Mouse (Mus musculus) MEL (cell line): ENCODE results near the gene Hdac4. TPM values are rescaled to one million over a fixed set of nuclear protein-coding genes. Genes with fewer than 3 reads are reported as not detected.

Experiments
- DNase-seq: peaks from one replicate; pipeline ENCODE4 v3.0.0; 2011; ENCODE audit warnings: low read depth, low spot score
- H3K27ac ChIP-seq: 2 replicates; pipeline ENCODE4 v1.5.1; 2012; ENCODE audit warnings: low read depth, mild to moderate bottlenecking, control low read depth, low read length, moderate library complexity; ENCODE audit not compliant: control insufficient read depth
- H3K27me3 ChIP-seq, 2 experiments: fragments of 150-350 bp in 1 of 2; sonication (generic) in 1 of 2; 2 replicates each; pipeline ENCODE4 v1.6.1; 2012; ENCODE audit warnings: low read length in 2 of 2, mild to moderate bottlenecking in 2 of 2, improper control_type of control experiment in 1 of 2, moderate library complexity in 1 of 2; ENCODE audit not compliant: insufficient read depth in 2 of 2, control insufficient read depth in 1 of 2
- H3K36me3 ChIP-seq, 2 experiments: 2 replicates each; pipeline ENCODE4 v1.6.1; 2012 to 2014; ENCODE audit warnings: low read length in 2 of 2, improper control_type of control experiment in 1 of 2, inconsistent platforms in 1 of 2, mild to moderate bottlenecking in 1 of 2; ENCODE audit not compliant: insufficient read depth in 2 of 2, control insufficient read depth in 1 of 2
- H3K4me1 ChIP-seq, 2 experiments: fragments of 150-350 bp in 1 of 2; sonication (generic) in 1 of 2; 2 replicates each; pipeline ENCODE4 v1.6.1; 2012; ENCODE audit warnings: low read length in 2 of 2, improper control_type of control experiment in 1 of 2, mild to moderate bottlenecking in 1 of 2; ENCODE audit not compliant: insufficient read depth in 2 of 2, control insufficient read depth in 1 of 2
- H3K4me3 ChIP-seq, 2 experiments: fragments of 150-350 bp in 1 of 2; sonication (generic) in 1 of 2; 2 replicates each; pipeline ENCODE4 v1.5.1; 2012; ENCODE audit warnings: low read depth in 2 of 2, low read length in 2 of 2, mild to moderate bottlenecking in 2 of 2, moderate library complexity in 2 of 2, control low read depth in 1 of 2, improper control_type of control experiment in 1 of 2; ENCODE audit not compliant: control insufficient read depth in 1 of 2, insufficient read depth in 1 of 2
- H3K79me2 ChIP-seq: 2 replicates; pipeline ENCODE4 v1.6.1; 2012; ENCODE audit warnings: mild to moderate bottlenecking, low read length, moderate library complexity; ENCODE audit not compliant: control insufficient read depth, poor library complexity, insufficient read depth
- H3K9ac ChIP-seq: 2 replicates; pipeline ENCODE4 v1.6.1; 2012; ENCODE audit warnings: low read depth, mild to moderate bottlenecking, control low read depth, low read length, moderate library complexity; ENCODE audit not compliant: control insufficient read depth, poor library complexity, severe bottlenecking
- H3K9me3 ChIP-seq: fragments of 150-350 bp; sonication (generic); replicated peaks from 2 replicates; pipeline ENCODE4 v1.6.1; 2012; ENCODE audit warnings: mild to moderate bottlenecking, low read length, improper control_type of control experiment, moderate library complexity; ENCODE audit not compliant: insufficient read depth
- BHLHE40 ChIP-seq: IDR thresholded peaks from 2 replicates; pipeline ENCODE4 v1.6.1; 2012; ENCODE audit warnings: low read depth, mild to moderate bottlenecking, inconsistent platforms, low read length, improper control_type of control experiment, borderline replicate concordance
- CHD1 ChIP-seq: IDR thresholded peaks from 2 replicates; pipeline ENCODE4 v1.6.1; 2012; ENCODE audit warnings: low read depth, mild to moderate bottlenecking, inconsistent platforms, low read length, improper control_type of control experiment
- CTCF ChIP-seq, 3 experiments: IDR thresholded peaks in 2 of 3; conservative IDR thresholded peaks in 1 of 3; 2 replicates each; pipeline ENCODE4 v1.5.1; 2011 to 2012; ENCODE audit warnings: low read length in 3 of 3, low read depth in 2 of 3, mild to moderate bottlenecking in 2 of 3, improper control_type of control experiment in 1 of 3, inconsistent platforms in 1 of 3, mixed read lengths in 1 of 3, moderate library complexity in 1 of 3; ENCODE audit not compliant: control insufficient read depth in 1 of 3, insufficient read depth in 1 of 3, poor library complexity in 1 of 3, severe bottlenecking in 1 of 3
- E2F4 ChIP-seq: IDR thresholded peaks from 2 replicates; pipeline ENCODE4 v1.6.1; 2011; ENCODE audit warnings: low read depth, low read length, improper control_type of control experiment, borderline replicate concordance
- ELF1 ChIP-seq: IDR thresholded peaks from 2 replicates; pipeline ENCODE4 v1.6.1; 2014; ENCODE audit warnings: low read depth, mild to moderate bottlenecking, inconsistent platforms, low read length, improper control_type of control experiment, moderate library complexity
- EP300 ChIP-seq, 2 experiments: IDR thresholded peaks; 2 replicates each; pipeline ENCODE4 v1.6.1; 2011; ENCODE audit warnings: improper control_type of control experiment in 2 of 2, low read length in 2 of 2, low read depth in 1 of 2, mild to moderate bottlenecking in 1 of 2
- GATA1 ChIP-seq: IDR thresholded peaks from 2 replicates; pipeline ENCODE4 v1.6.1; 2011; ENCODE audit warnings: low read depth, low read length, improper control_type of control experiment
- JUND ChIP-seq: IDR thresholded peaks from 2 replicates; pipeline ENCODE4 v1.6.1; 2011; ENCODE audit warnings: low read depth, mild to moderate bottlenecking, improper control_type of control experiment, low read length
- MAFK ChIP-seq: IDR thresholded peaks from 2 replicates; pipeline ENCODE4 v1.6.1; 2011; ENCODE audit warnings: low read depth, mild to moderate bottlenecking, low read length, improper control_type of control experiment, borderline replicate concordance
- MAX ChIP-seq: IDR thresholded peaks from 2 replicates; pipeline ENCODE4 v1.6.1; 2011; ENCODE audit warnings: low read length, improper control_type of control experiment
- MAZ ChIP-seq: IDR thresholded peaks from 2 replicates; pipeline ENCODE4 v1.6.1; 2012; ENCODE audit warnings: low read depth, mild to moderate bottlenecking, inconsistent platforms, low read length, improper control_type of control experiment
- MXI1 ChIP-seq: IDR thresholded peaks from 2 replicates; pipeline ENCODE4 v1.6.1; 2011; ENCODE audit warnings: mild to moderate bottlenecking, low read depth, low read length, improper control_type of control experiment
- MYB ChIP-seq: IDR thresholded peaks from 2 replicates; pipeline ENCODE4 v1.6.1; 2011; ENCODE audit warnings: mild to moderate bottlenecking, low read depth, low read length, improper control_type of control experiment
- MYC ChIP-seq: IDR thresholded peaks from 2 replicates; pipeline ENCODE4 v1.6.1; 2011; ENCODE audit warnings: low read depth, mild to moderate bottlenecking, low read length, improper control_type of control experiment, moderate library complexity
- NRF1 ChIP-seq: IDR thresholded peaks from 2 replicates; pipeline ENCODE4 v1.6.1; 2014; ENCODE audit warnings: low read depth, mild to moderate bottlenecking, inconsistent platforms, low read length, improper control_type of control experiment, moderate library complexity; ENCODE audit not compliant: poor library complexity, insufficient read depth, severe bottlenecking
- POLR2A ChIP-seq, 2 experiments: IDR thresholded peaks; 2 replicates each; pipeline ENCODE4 v1.6.1; 2011 to 2012; ENCODE audit warnings: low read length in 2 of 2, mild to moderate bottlenecking in 2 of 2, control low read depth in 1 of 2, improper control_type of control experiment in 1 of 2, low read depth in 1 of 2, moderate library complexity in 1 of 2; ENCODE audit not compliant: control insufficient read depth in 1 of 2, insufficient read depth in 1 of 2, poor library complexity in 1 of 2
- RCOR1 ChIP-seq: IDR thresholded peaks from 2 replicates; pipeline ENCODE4 v1.6.1; 2012; ENCODE audit warnings: low read depth, mild to moderate bottlenecking, inconsistent platforms, low read length, improper control_type of control experiment
- TAL1 ChIP-seq: IDR thresholded peaks from 2 replicates; pipeline ENCODE4 v1.6.1; 2012; ENCODE audit warnings: mild to moderate bottlenecking, inconsistent platforms, low read length, moderate library complexity, mixed read lengths
- TBP ChIP-seq: IDR thresholded peaks from 2 replicates; pipeline ENCODE4 v1.8.0; 2011; ENCODE audit warnings: low read depth, low read length, improper control_type of control experiment
- USF1 ChIP-seq: IDR thresholded peaks from 2 replicates; pipeline ENCODE4 v1.6.1; 2014; ENCODE audit warnings: low read depth, mild to moderate bottlenecking, inconsistent platforms, low read length, improper control_type of control experiment, moderate library complexity
- ZKSCAN1 ChIP-seq: IDR thresholded peaks from 2 replicates; pipeline ENCODE4 v1.6.1; 2012; ENCODE audit warnings: low read depth, mild to moderate bottlenecking, inconsistent platforms, low read length, improper control_type of control experiment, moderate library complexity
- ZNF384 ChIP-seq: IDR thresholded peaks from 2 replicates; pipeline ENCODE4 v1.6.1; 2012; ENCODE audit warnings: low read depth, mild to moderate bottlenecking, inconsistent platforms, low read length, improper control_type of control experiment
- polyA plus RNA-seq, 2 experiments: library from polyadenylated mRNA; stranded (reverse) in 1 of 2; unstranded in 1 of 2; fragments of >175 nt in 1 of 2; fragments of >200 nt in 1 of 2; gene quantifications; 2 replicates each; pipeline versions ENCODE4 v1.2.1 to v1.2.4; 2012; ENCODE audit warnings: low replicate concordance in 2 of 2, low read depth in 1 of 2; ENCODE audit not compliant: insufficient read length in 2 of 2, insufficient read depth in 1 of 2, missing spikeins in 1 of 2
- total RNA-seq: library from RNA; depleted of rRNA; stranded (reverse); fragments of 300-350 nt; gene quantifications from 2 replicates; pipeline ENCODE4 v1.2.3, GENCODE M21; 2012

The Hdac4 gene
- total and polyA plus RNA-seq, 3 experiments, result 11.0 to 19.5 (median 12.3) TPM

DNA sequence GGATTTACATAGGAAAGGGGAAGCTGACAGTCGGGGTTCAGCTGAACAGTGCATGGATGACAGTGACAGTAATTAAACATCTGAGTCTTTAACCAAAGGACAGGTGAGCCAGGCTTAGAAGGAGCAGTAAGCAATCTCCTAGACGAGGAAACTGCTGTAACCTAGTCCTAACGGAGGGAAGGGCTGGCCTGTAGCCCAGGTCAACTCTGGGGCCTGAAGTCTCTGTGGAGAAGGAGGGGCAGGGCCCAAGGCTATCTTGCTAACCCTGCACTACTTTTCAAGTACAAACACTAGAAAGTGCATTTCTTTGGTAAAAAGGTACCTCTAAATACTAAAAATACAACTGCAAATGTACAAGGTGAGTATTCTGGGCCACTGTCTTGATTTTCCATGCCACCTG, 169.1 kb downstream of the Hdac4 start:
- no peak for DNase-seq
- Histone ChIP-seq H3K27me3 (no peaks in the 10 kb centered on the region), H3K9ac (no peak overlapping the region), H3K9me3 (no peaks in the 10 kb centered on the region), H3K27ac (no peak overlapping the region), H3K36me3 (no peaks in the 10 kb centered on the region; a peak in 1 of 4 replicates), H3K79me2 (no peaks in the 10 kb centered on the region), H3K4me1 (no peaks in the 10 kb centered on the region; a peak in 1 of 4 replicates), H3K4me3 (no peak overlapping the region)
- no peak for TF ChIP-seq TAL1
- no peak for TF ChIP-seq GATA1
- TF ChIP-seq MXI1, result no peak
- TF ChIP-seq NRF1, result no peak
- no peak for TF ChIP-seq E2F4
- no peak for TF ChIP-seq MYC
- no peak for TF ChIP-seq MAX
- no peak for TF ChIP-seq POLR2A (IDR thresholded peaks at IDR 0.05; ENCODE audit: control insufficient read depth in 1 of 2, insufficient read depth in 1 of 2, low read depth in 1 of 2, low read length in 2 of 2, poor library complexity in 1 of 2)
- no peak for TF ChIP-seq ZNF384
- no peak for TF ChIP-seq ZKSCAN1
- no peak for TF ChIP-seq USF1
- no peak for TF ChIP-seq MAFK
- TF ChIP-seq MYB, result no peak
- TF ChIP-seq ELF1, result no peak

DNA sequence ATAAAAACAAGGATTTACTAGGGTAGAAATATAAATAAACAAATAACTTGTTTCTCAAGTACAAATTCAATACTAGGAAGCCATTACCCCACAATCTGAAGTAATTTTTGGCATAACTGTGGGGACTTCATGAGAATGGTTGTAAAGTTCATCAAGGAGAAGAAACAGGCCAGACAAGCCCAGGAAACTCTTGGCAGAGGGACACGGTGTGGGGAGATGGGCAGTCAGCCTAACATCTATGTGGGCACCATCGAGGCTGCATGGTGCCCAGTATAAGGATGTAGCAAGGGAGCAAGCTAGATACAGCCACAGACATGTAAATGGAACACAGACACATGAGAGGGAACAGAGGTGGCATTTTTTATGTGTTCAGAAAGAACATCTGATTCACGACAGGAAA, 171.6 kb downstream of the Hdac4 start:
- Histone ChIP-seq H3K36me3 (no peaks in the 10 kb centered on the region; a peak in 1 of 4 replicates), H3K4me1 (no peaks in the 10 kb centered on the region; a peak in 1 of 4 replicates), H3K4me3 (no peak overlapping the region), H3K27me3 (no peaks in the 10 kb centered on the region), H3K9me3 (no peaks in the 10 kb centered on the region), H3K27ac (no peak overlapping the region), H3K79me2 (no peaks in the 10 kb centered on the region), H3K9ac (no peak overlapping the region)
- DNase-seq, result no peak
- no peak for TF ChIP-seq CTCF (IDR thresholded peaks at IDR 0.05 in 2 of 3, conservative IDR thresholded peaks at IDR 0.05 in 1 of 3; ENCODE audit: control insufficient read depth in 1 of 3, insufficient read depth in 1 of 3, low read depth in 2 of 3, low read length in 3 of 3, poor library complexity in 1 of 3, severe bottlenecking in 1 of 3)
- TF ChIP-seq EP300 (IDR thresholded peaks at IDR 0.05; ENCODE audit: low read depth in 1 of 2, low read length in 2 of 2), result no peak
- no peak for TF ChIP-seq MXI1
- no peak for TF ChIP-seq MYB

DNA sequence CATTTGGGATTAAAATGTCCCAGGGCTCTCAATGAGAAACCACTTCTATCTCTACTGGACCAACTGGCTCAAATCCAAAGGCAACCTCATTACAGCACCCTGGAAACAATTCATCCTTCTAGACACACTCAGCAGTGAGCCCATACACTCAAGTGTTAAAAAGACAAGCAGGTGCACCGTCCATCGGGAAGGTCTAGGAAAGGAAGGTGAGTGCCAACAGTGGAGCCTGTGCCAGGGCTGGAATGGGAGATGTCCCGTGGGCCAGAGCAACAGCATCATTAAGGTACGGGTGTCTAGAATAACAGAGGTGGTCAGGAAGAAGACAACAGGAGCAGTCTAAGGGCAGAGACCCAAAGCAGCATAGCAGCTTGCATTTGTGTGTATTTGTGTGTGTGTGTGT, 173.5 kb downstream of the Hdac4 start:
- H3K4me1 ChIP-seq, result no peaks in the 10 kb centered on the region; a peak in 1 of 4 replicates

More for the DNA sequence above, 173.5 kb downstream of the Hdac4 start:
- Histone ChIP-seq H3K36me3 (no peaks in the 10 kb centered on the region; a peak in 1 of 4 replicates), H3K79me2 (no peaks in the 10 kb centered on the region), H3K27ac (no peak overlapping the region), H3K9me3 (no peaks in the 10 kb centered on the region), H3K27me3 (no peaks in the 10 kb centered on the region), H3K9ac (no peak overlapping the region), H3K4me3 (no peak overlapping the region)
- TF ChIP-seq MAZ (no peak), BHLHE40 (no peak), E2F4 (no peak), EP300 (IDR thresholded peaks at IDR 0.05; ENCODE audit: low read depth in 1 of 2, low read length in 2 of 2) (no peak), JUND (no peak), RCOR1 (no peak), ZKSCAN1 (no peak), CHD1 (no peak), TBP (no peak)
- DNase-seq, result no peak
